Mouse (Mus musculus) small intestine, adult 2 months (tissue): ENCODE results near the gene Ap5s1.

ENCODE experiments used
- CTCF ChIP-seq: fragments of 200-500 bp; IDR thresholded peaks from 2 replicates; pipeline ENCODE4 v1.5.1; 2012; ENCODE audit warnings: low read depth, mild to moderate bottlenecking, control low read depth, inconsistent platforms, low read length, moderate library complexity, mixed read lengths; ENCODE audit not compliant: insufficient replicate concordance, insufficient read length; ENCODE audit errors: extremely low read depth
- POLR2A ChIP-seq: fragments of 200-500 bp; IDR thresholded peaks from 2 replicates; pipeline ENCODE4 v1.6.1; 2012; ENCODE audit warnings: low read depth, mild to moderate bottlenecking, control low read depth, inconsistent platforms, low read length, moderate library complexity

DNA sequence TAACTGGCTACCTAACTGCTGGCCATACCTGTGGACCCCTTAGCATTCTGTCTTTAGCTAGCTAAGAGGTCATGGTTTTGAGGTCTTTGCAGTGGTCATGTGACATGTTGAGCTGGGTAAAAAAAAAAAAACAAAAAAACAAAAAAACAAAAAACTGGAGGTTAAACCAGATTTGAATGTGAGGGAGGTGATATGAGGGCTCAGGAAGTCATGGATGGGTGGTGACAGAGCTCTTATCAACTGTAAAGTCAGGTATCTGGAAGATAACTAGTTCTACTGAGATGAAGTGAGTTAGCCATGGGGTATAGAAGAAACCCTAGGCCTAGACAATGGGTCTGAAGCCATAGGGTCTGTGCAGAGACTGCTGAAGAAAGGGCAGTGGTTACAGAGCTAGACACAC, 35.3 kb downstream of the Ap5s1 start:
- TF ChIP-seq CTCF: no peak
- TF ChIP-seq POLR2A: no peak
